Mouse (Mus musculus): ENCODE data around the gene Mb21d2.
A peak's percentile ranks its signal among the peaks of the same experiment; 100 is the strongest.

Gene Mb21d2

DNA sequence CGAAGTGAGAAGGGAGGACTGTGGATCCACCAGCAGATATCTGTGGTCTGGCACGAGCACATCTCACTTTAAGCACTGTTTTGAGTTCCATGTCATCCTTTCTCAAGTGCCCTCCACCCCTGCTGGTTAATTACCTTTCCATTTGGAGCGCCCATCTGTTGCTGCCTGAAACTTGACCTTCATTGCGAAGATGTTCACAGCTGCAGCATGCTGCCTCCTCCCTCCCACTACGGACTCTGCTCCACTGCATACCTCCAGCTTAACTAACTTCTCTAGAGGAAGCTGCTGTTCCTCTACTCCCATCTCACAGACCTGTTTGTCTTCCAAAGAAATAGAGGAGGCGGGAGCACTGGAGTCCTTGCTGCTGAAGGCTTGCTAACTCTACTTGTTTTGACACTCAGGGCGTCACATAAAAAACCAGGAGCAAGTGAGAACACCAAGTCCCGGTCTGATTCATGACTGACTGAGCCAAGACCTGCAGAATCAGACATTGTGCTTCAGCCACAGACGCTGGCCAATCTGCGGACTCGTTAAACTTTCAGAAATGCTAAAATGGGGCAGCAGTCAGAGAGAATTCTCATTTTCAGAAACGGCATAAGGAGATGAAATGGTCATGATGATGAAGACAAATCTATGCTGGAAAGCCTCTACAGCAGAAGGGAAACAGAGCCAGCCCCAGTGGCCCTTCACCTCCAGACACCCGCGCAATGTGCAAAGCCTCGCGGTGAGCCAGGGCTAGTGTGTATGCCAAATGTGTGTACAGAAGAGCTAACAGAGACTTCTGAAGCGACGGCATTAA, 71.1 kb downstream of the Mb21d2 start:
- DNase-seq: no peak

DNA sequence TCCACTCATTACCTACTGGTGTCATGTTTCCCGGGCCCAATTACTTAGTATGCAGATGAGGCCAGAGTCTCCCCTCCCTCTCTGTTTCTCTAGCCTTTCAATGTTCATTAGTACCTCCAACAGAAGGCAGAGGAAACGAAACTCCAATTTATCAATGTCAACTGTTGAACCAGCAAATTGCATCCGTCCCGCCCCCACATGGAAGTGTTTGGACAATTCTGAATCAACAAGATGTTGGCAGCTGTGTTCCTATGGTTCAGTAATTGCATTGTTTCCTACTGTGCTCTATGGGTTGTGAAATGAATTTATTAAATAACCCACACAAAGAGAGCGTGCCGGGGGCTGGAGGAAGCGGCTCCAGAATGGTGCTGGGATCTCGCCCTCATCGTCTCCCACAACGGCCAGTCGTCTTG, 78.1 kb downstream of the Mb21d2 start:
- peak; percentile 59 for DNase-seq

DNA sequence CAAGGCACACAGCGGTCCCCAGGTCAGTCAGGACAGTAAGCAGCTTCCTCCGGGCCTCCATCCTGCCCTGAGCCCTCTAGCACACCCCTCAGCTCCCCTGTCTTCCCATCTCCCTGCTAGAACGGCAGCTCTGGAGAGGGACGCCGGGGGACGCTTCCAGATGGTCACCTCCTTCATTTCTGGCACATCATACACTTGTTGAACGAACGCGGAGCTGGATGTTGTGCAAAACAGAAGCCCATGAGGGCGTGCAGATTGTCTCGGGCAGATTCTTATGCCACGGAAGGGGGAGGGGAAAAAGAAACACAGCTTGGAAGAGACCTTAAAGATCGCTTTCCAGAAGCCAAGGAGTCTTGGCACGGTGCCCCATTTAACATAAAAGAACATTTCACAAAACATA, 78.6 kb downstream of the Mb21d2 start:
- no peak for DNase-seq

DNA sequence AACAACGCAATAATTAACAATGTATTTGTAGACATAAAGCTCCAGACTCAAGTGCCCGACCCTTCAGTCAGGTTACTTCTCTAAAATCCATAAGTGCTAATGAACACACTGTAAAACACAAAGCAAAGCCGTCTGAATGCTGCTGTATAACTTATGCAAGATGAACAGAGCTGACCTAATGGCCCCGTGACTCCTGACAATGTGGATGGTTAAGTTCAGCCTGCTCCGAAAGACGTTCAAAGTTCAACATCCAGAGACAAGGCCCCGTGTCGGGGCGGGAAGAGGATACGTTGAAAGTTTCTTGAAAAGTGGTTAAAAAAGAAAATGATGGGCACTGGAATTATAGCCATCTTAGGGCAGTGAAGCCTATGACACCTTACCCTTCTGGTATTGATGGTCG, 83.3 kb downstream of the Mb21d2 start:
- no peak for DNase-seq

DNA sequence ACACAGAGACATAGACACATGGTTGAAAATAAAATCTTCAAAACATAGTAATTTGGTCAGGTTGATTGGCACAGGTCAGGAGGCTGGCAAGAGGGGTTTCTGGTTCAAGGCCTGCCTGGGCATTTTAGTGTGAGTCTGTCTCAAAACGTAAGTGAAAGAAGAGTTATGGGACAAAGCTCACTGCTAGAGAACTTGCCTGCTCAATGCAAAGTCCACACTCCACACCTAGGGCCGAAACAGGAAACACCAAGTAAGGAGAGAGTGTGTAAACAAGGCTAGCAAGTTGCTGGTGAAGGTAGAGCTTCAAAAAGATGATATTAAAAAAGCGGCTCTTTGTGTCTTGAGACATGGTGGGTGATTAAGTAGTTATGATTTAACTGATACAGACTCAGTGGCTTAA, 84.1 kb downstream of the Mb21d2 start:
- DNase-seq: no peak

DNA sequence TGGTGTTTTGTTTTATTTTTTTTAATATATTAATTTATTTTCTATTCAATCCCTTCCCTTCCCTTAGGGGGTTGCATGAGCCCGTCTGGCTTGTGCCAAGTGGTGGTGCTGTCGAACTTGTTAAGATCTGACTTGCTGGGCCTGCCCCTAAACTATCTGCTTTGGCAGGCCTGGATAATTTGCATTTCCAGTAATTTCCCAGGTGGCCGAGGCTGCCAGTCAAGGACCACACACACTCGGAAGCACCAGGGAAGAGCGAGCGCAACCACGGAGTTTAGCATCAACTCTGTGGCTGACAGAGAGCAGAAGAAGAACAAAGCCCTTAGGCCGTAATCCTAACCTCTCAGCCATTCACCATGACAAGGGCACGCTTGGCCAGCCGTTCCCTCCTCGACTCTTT, 88.4 kb downstream of the Mb21d2 start:
- DNase-seq: peak; percentile 42

DNA sequence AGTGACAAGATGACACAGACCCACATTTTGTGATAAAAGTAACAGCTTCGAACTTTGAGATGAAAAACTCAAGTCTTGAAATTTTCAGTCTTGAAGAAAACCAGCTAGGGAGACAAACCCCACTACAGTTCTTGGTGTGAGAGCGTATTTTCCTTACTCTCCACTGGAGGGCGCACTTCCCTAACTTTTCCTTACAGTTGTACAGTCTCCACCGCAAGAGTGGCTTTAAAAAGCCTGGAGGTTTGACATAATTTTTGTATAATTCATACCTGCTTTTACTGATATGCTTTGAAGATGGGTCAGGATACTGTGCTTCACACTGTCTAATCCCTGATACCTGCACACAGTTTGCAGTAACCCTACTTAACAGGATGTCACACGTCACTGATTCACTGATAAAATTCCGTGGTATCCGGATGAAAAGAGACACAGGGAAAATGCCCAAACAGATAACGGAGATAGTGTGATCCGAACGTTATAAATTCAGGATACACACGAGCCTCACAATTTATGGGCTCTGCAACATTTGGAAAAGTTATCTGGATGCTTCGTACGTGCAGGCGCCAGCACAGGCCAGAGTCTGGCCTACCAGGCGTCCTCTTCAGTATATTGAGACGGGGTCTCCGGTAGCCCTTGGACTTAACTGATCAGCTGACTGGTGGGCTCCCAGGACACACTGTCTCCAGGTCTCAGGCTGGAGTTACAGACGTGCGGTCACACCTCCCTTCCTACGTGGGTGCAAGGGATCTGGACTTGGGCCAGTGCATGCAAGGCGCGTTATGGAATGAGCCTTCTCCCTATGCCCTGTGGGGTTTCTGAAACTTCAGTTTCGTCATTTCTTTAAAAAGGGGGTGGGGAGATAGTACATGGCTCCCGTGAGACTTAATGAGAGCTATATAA, 89.1 kb downstream of the Mb21d2 start:
- DNase-seq: peak; percentile 80

DNA sequence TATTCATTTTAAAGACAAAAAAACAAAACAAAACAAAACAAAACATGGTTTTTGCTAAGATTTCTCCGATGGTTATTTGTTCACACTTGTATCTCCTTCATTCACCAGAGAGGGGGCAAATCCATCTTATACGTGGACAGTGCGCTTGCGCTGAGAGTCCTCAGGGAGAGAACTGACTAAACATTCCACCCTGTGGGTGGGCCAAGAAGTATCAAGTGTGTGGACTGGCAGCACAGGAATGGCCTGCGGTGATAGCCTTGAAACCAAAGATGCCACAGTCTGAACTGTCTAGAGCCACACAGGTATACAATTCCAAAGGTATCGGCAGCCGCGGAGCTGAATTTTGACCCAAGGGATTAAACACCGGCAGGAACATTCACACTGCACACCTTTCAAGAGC, 89.9 kb downstream of the Mb21d2 start:
- no peak for DNase-seq

DNA sequence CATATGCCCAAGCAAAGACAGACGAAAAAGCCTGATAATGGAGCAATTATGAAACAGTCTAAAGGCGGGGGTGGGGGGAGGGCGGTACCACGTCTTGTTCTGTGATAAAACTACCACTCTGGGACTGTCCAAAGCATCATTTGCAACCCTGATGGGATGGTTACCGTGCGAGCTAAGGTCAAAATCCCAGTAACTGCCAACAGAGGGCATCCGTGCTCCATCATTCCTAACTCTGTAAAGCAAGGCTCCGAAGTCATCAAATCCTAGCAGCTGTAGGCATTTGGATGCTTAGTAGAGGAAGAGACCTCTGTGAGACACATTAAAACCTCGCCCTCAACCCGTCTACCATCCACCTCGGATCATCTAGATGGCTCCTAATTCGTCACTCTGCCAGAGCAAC, 91.5 kb downstream of the Mb21d2 start:
- DNase-seq: peak; percentile 76

DNA sequence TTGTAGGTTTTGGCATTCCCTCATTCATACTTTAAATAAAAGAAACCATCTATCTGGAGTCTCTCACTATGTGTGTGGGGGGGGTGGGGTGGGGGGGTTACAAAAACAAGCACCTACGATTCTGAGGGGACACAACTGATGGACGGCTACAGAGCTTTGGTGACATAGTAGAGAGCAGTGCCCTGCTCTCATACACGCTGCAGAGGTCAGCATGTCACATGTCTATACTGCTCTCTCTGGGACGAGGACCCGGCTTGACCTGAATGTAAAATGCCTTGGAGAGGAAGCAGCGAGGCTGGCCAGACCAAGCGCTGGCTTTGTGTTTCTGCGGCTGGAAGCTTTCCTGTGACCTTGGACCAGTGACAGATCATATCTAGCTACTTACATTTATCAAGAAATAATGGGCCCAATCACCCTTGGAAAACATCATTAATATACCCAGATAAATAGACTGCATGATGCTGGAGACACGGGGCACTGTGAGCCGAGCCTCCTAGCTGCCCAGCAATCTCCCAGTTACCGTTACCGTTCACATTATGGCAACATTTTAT, 97.3 kb downstream of the Mb21d2 start:
- no peak for DNase-seq

DNA sequence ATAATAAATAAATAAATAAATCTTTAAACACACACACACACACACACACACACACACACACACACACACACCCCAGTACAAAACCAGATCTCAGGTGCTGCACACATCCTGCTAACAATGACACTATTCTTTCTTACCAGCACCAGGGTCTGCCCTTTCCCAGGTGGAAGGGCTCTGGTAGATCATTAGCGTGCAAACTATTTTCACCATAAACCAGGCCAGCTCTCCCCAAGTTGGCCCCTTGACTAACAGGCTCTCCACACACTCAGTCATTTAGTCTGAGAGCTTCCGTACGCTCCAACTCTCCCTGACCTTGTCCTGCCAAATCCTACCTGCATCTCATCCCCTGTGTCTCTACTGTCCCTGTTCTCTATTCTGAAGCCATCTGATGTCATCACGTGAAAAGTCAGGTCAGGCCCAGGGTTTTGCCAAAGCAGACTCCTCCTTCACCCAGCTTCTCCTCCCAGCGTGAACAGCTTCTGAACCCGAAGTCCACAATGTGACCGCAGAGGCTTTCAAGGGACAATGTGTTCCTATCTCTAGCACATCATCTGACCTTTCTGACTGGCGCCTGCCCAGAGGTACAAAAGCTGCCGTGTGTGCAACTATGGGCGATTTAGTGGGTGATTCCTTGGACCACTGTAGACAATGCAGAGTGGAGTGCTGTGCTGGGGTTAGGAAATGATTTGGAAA, 100.1 kb downstream of the Mb21d2 start:
- DNase-seq: no peak

DNA sequence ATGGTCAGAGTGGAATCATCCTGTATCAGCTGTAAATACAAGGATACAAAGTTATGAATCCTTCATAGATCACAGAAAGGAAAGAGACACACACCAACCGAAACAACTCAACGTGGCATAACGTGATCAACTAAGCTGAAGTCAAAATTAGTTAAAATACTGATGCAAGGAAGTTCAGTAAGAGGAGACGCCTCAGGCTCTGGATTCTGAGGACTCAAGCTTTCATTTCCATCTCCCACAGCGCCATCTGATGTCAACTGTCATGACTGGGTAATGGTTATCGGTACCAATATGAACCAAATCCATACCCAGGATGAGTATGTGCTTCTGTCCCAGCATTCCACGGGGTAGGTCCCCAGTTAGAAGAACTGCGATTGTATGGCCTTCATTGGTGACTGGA, 104.7 kb downstream of the Mb21d2 start:
- no peak for DNase-seq

DNA sequence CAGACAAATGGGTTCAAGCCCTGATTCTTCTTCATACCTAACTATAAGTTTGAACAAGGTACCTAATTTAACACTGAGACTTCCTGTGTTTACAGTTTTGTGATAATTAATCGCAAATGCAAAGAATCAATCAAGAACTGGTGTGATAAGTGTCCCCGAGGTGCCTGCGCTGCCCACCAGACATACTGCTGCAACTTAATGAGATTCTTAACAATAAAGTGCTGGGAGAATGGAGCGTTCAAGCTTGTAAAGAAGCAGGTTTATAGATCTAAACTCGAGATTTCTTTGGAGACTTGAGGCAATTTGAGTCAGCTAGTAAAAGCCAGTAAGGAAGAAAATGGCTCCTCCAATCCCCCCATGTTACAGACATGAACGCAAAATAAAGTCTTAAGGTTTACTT, 107.7 kb downstream of the Mb21d2 start:
- no peak for DNase-seq

DNA sequence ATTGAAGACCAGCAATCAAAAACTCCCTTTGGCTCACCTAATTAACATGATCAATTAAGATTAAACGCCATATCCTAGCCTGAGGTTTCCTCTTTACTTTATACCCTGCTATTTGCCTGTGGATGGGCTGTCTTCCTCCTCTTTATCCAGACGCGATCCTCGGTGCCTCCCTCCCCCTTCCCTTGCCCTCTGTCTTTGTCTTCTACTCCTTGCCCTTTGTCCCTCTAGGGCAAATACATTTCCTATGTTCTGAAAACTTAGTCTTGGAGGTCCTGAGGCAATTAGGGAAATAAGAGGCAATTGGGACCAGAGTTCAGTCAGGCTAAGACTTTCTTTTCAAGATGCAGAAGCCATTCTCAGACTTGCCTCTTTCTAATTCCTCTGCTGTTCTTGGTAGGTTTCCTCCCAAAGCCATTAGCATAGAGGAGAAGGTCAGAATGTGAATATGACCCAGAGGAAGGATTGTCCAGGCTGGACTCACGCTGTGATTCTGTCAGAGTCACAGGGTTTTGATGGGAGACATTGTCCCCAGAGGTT, 110.7 kb downstream of the Mb21d2 start:
- DNase-seq: no peak

DNA sequence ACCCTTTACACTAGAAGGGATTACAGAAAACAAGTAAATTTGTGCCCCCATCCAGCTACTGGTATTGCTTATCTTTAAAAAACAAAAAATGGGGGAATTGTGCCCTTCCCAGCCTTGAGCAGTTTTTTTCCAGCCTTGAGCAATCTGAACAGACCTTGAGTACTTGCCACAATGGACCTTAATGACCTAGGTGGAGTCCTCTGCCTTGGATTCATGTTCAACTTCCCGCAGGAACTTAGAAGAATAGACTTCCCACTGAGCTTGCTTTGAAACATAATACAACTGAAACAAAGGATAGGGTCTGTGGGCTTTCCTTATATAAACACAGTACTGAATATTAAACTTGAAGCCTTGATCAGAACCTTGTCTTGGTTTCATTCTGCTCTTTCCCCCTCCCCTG, 116.2 kb downstream of the Mb21d2 start:
- no peak for DNase-seq

DNA sequence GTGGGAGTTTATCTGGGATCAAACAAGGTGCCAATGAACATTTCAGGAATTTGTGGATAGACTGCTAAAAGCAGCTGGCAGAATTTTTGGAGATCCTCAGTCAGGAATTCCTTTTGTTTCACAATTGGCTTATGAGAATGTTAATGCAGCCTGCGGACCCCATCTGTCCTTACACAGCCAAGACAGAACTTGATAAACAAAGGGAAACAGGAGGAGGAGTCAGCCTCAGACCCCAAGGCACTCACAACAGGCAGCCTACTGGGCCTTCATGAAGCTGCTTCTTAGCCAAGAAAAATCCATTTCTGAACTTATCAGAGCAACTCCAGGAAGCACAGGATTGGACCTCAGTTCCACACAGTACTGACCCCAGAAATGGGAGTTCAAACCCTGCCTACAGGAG, 120.4 kb downstream of the Mb21d2 start:
- DNase-seq: no peak

DNA sequence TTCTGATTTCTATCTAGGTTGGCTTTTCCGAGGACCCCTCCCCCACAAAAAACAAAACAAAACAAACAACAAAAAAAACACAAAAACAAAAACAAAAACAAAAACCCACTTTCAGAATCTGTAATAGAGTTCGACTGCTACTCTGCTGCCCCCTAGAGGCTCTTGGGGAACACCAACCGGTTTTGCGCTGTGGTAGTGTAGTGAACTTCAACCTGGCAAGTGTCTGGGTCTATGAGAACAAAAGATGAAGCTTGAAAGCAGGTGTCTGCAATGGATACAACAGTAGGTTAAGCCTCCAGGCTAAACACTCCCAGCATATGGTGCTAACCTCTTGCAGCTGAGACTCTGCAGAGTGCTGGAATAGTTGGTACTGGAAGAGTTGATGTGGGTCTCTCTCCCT, 136.4 kb downstream of the Mb21d2 start:
- peak; percentile 57 for DNase-seq
